In genomic region chr3:135298560-135298959, GRCm38 (mm10) we compare ENCODE assay signal across 14 mouse cellular contexts. TPM values are rescaled to one million over a fixed set of nuclear protein-coding genes. Genes with fewer than 3 reads are reported as not detected.
A peak's percentile ranks its signal among the peaks of the same experiment; 100 is the strongest.
DNase-seq lines count a peak whose midpoint lies in the region.
"Had no signal": no experiment of that assay in that cellular context is flagged by ENCODE, and none has a peak within 500 bp of the region (broad histone marks: within the 10 kb centered on the region; RNA-seq: fewer than 3 reads in every experiment).

No protein-coding gene starts in this region.

- H3K4me3 ChIP-seq in macrophage (ENCODE audit: inconsistent target) = no peak overlapping the region
- H3K4me3 ChIP-seq: embryonic facial prominence, embryonic 13.5 days; heart, adult 2 months; limb, embryonic 12.5 days; stomach, embryonic 15.5 days had no signal

- no peaks in the 10 kb centered on the region for H3K79me2 ChIP-seq in macrophage (ENCODE audit: inconsistent target)

- no peaks in the 10 kb centered on the region for H3K36me3 ChIP-seq in macrophage (ENCODE audit: inconsistent target)
- H3K36me3 ChIP-seq: embryonic facial prominence, embryonic 13.5 days; limb, embryonic 12.5 days; stomach, embryonic 15.5 days had no signal

- 17% methylated on average over 3 of the region's 3 CpGs for whole genome bisulfite sequencing in macrophage (ENCODE audit: missing documents)

- peak; percentile 12 for DNase-seq in gastrocnemius, adult 18-20 months (ENCODE audit: low spot score)
- no peak for DNase-seq in gastrocnemius, adult 8-10 months (ENCODE audit: low spot score in 2 of 2)
- peak; percentile 70 for DNase-seq in right cerebral cortex, adult 18-20 months
- no peak for DNase-seq in right cerebral cortex, postnatal 4 days
- DNase-seq in adrenal gland, adult 8-10 months = peak; percentile 81
- DNase-seq in kidney, postnatal 10 days = no peak
- DNase-seq in kidney, adult 8-10 months = no peak
- DNase-seq: kidney, adult 11 months had no signal

- peak overlapping the region; percentile 54 for H3K27ac ChIP-seq in macrophage
- H3K27ac ChIP-seq: embryonic facial prominence, embryonic 13.5 days; heart, adult 2 months; limb, embryonic 12.5 days; stomach, embryonic 15.5 days had no signal

RNA-seq across cellular contexts. Expression of gene Slc9b2, which starts 8.9 kb away (rescaled TPM):
- not detected for total RNA-seq in gastrocnemius, adult 18-20 months (2021)
- under 1 TPM in 2 of 4 experiments, not detected in 2; 0.22 to 0.25 TPM for total RNA-seq in gastrocnemius, adult 8-10 months (2022)
- 1 to 10 TPM in 3 of 4 experiments, under 1 TPM in 1; 0.94 to 2.0 (median 1.4) TPM for total RNA-seq in adrenal gland, adult 8-10 months (2022)
- total RNA-seq in macrophage (2018; cell fraction: chromatin; rRNA removed) = 1 to 10 TPM in 5 of 26 experiments, under 1 TPM in 5, not detected in 16; 0.29 to 2.0 (median 0.95) TPM
- under 1 TPM in 21 of 26 experiments, not detected in 5; 0.14 to 0.99 (median 0.38) TPM for total RNA-seq in macrophage (2018; cell fraction: cytosol; rRNA removed)
- 1 to 10 TPM in 10 of 26 experiments, under 1 TPM in 7, not detected in 9; 0.25 to 3.1 (median 1.1) TPM for total RNA-seq in macrophage (2018; cell fraction: nucleus; rRNA removed)
- polyA plus RNA-seq in macrophage (2018) = 0.36 to 0.91 TPM (median 0.59 TPM) in 3 replicates

RNA-seq across cellular contexts. Expression of gene Bdh2, which starts 17.5 kb away (rescaled TPM):
- total RNA-seq in gastrocnemius, adult 18-20 months (2021) = 1 to 10 TPM; 1.6 to 2.6 TPM
- 1 to 10 TPM; 1.4 to 2.7 (median 2.3) TPM for total RNA-seq in gastrocnemius, adult 8-10 months (2022)
- 1 to 10 TPM; 2.0 to 5.4 (median 3.5) TPM for total RNA-seq in adrenal gland, adult 8-10 months (2022)
- total RNA-seq in macrophage (2018; cell fraction: chromatin; rRNA removed) = 1 to 10 TPM in 1 of 26 experiments, not detected in 25; 1.2 TPM
- total RNA-seq in macrophage (2018; cell fraction: cytosol; rRNA removed) = under 1 TPM in 22 of 26 experiments, not detected in 4; 0.18 to 0.83 (median 0.35) TPM
- total RNA-seq in macrophage (2018; cell fraction: nucleus; rRNA removed) = 1 to 10 TPM in 1 of 26 experiments, under 1 TPM in 2, not detected in 23; 0.20 to 2.4 (median 0.72) TPM
- 1.8 TPM in 1 of 3 replicates, not detected in the others for polyA plus RNA-seq in macrophage (2018)
- total RNA-seq: neutrophil, adult 5-6 weeks had no signal

RNA-seq across cellular contexts. Expression of gene Slc9b1, which starts 49.3 kb away (rescaled TPM):
- not detected for total RNA-seq in gastrocnemius, adult 18-20 months (2021)
- not detected for total RNA-seq in gastrocnemius, adult 8-10 months (2022)
- total RNA-seq in adrenal gland, adult 8-10 months (2022) = under 1 TPM in 3 of 4 experiments, not detected in 1; 0.17 to 1.00 (median 0.92) TPM
- 1 to 10 TPM in 7 of 26 experiments, under 1 TPM in 6, not detected in 13; 0.42 to 3.0 (median 1.0) TPM for total RNA-seq in macrophage (2018; cell fraction: chromatin; rRNA removed)
- under 1 TPM in 12 of 26 experiments, not detected in 14; 0.09 to 0.23 (median 0.15) TPM for total RNA-seq in macrophage (2018; cell fraction: cytosol; rRNA removed)
- total RNA-seq in macrophage (2018; cell fraction: nucleus; rRNA removed) = 1 to 10 TPM in 1 of 26 experiments, under 1 TPM in 1, not detected in 24; 0.36 to 1.5 TPM
- 0.42 TPM in 1 of 3 replicates, not detected in the others for polyA plus RNA-seq in macrophage (2018)
- total RNA-seq: neutrophil, adult 5-6 weeks had no signal

Comparison
In these comparisons a context has a peak if more than half of its experiments do, and no peak if none do; other contexts are left out.
1. DNase-seq: peak in gastrocnemius, adult 18-20 months (single experiment), right cerebral cortex, adult 18-20 months (single experiment) and adrenal gland, adult 8-10 months (single experiment); none in gastrocnemius, adult 8-10 months (0 of 2), right cerebral cortex, postnatal 4 days (single experiment), kidney, postnatal 10 days (single experiment) and kidney, adult 8-10 months (0 of 2).